Mouse (Mus musculus) gastrocnemius, postnatal 36 days (tissue): ENCODE results near the gene 4930595D18Rik. TPM values are rescaled to one million over a fixed set of nuclear protein-coding genes. Genes with fewer than 3 reads are reported as not detected.

Source experiments
- DNase-seq, 2 experiments: peaks; one replicate each; pipeline ENCODE4 v3.0.0; 2022
- intact Hi-C: fragments of 180-260 bp; cut with DNase I; formaldehyde crosslinking; loops from one replicate; pipeline ENCODE4 v1.15.1; 2025
- total RNA-seq, 2 experiments: library from RNA; stranded (reverse); gene quantifications; 2 replicates each; pipeline ENCODE4 v1.2.3; 2021

The 4930595D18Rik gene
- total RNA-seq, 2 experiments from 2014 or later = not detected

GRCm38 (mm10) chr12:111143509-111144063, 40.7 kb downstream of the 4930595D18Rik start:
- peak; percentile 30 to 41 for DNase-seq
- intact Hi-C loops = no loop called here

- intact Hi-C loops = no loop called here
- DNase-seq = no peak
Measured at GRCm38 (mm10) chr12:111143005-111143508, 41.2 kb downstream of the 4930595D18Rik start.

GRCm38 (mm10) chr12:111137079-111137478, 47.2 kb downstream of the 4930595D18Rik start:
- intact Hi-C loops = no loop called here
- DNase-seq = no peak

- intact Hi-C loops = no loop called here
- DNase-seq = no peak
Measured at GRCm38 (mm10) chr12:111135953-111136352, 48.3 kb downstream of the 4930595D18Rik start.

GRCm38 (mm10) chr12:111134791-111135733, 49.2 kb downstream of the 4930595D18Rik start:
- intact Hi-C loops = no loop called here
- peak in 1 of 2 experiments; percentile 20 for DNase-seq

- intact Hi-C loops = no loop called here
- DNase-seq = no peak
Measured at GRCm38 (mm10) chr12:111134169-111134568, 50.1 kb downstream of the 4930595D18Rik start.

- intact Hi-C loops = no loop called here
- no peak for DNase-seq
Measured at GRCm38 (mm10) chr12:111125666-111126065, 58.6 kb downstream of the 4930595D18Rik start.

- no peak for DNase-seq
- intact Hi-C loops = no loop called here
Measured at GRCm38 (mm10) chr12:111124601-111125260, 59.6 kb downstream of the 4930595D18Rik start.

- no peak for DNase-seq
- intact Hi-C loops = no loop called here
Measured at GRCm38 (mm10) chr12:111122332-111122852, 61.9 kb downstream of the 4930595D18Rik start.

GRCm38 (mm10) chr12:111120976-111121645, 63.2 kb downstream of the 4930595D18Rik start:
- intact Hi-C loops = no loop called here

GRCm38 (mm10) chr12:111119506-111120085, 64.7 kb downstream of the 4930595D18Rik start:
- no peak for DNase-seq
- intact Hi-C loops = no loop called here

More at GRCm38 (mm10) chr12:111120976-111121645, 63.2 kb downstream of the 4930595D18Rik start:
- no peak for DNase-seq

- intact Hi-C loops = no loop called here
- no peak for DNase-seq
Measured at GRCm38 (mm10) chr12:111114593-111114992, 69.7 kb downstream of the 4930595D18Rik start.

GRCm38 (mm10) chr12:111111176-111111575, 73.1 kb downstream of the 4930595D18Rik start:
- no peak for DNase-seq
- intact Hi-C loops = no loop called here

Other genes with a start within 250 kb of the 4930595D18Rik start
- gene Ankrd9, start 205.5 kb downstream of the 4930595D18Rik start, total RNA-seq = 100 to 1,000 TPM; 161 to 219 TPM
- 1 to 10 TPM; 7.1 to 7.3 TPM for gene Rcor1, start 145.1 kb downstream of the 4930595D18Rik start, total RNA-seq
- gene Traf3, start 18.1 kb downstream of the 4930595D18Rik start, total RNA-seq = 10 to 100 TPM; 10.1 to 10.7 TPM
- gene Amn, start 86.6 kb upstream of the 4930595D18Rik start, total RNA-seq = not detected
- 10 to 100 TPM; 18.6 to 18.7 TPM for gene Cdc42bpb, start 193.2 kb upstream of the 4930595D18Rik start, total RNA-seq
- not detected for gene Lbhd2, start 222.3 kb upstream of the 4930595D18Rik start, total RNA-seq
- 1 to 10 TPM; 1.8 to 4.6 TPM for gene Exoc3l4, start 232.5 kb upstream of the 4930595D18Rik start, total RNA-seq